Mouse (Mus musculus) forebrain, embryonic 14.5 days (tissue): Measurements from ENCODE around the gene Mthfr. TPM values are rescaled to one million over a fixed set of nuclear protein-coding genes. Genes with fewer than 3 reads are reported as not detected.
A peak's percentile ranks its signal among the peaks of the same experiment; 100 is the strongest.

Experiments
- ATAC-seq: fragments of 200-750 bp; cut with Nextera tagmentation; 2 replicates; pipeline ENCODE4 v1.8.0; 2017; ENCODE audit warnings: mild to moderate bottlenecking, moderate library complexity
- DNase-seq: peaks from one replicate; pipeline ENCODE4 v3.0.0-alpha.2; 2015; ENCODE audit warnings: low spot score
- H3K27ac ChIP-seq: fragments of 300-500 bp; sonication (generic); 2 replicates; pipeline ENCODE4 v1.5.1; 2014; ENCODE audit warnings: low read depth, mild to moderate bottlenecking, control low read depth, low read length, moderate library complexity
- H3K27me3 ChIP-seq: fragments of 300-500 bp; sonication (generic); replicated peaks from 2 replicates; pipeline ENCODE4 v1.6.1; 2014; ENCODE audit warnings: low read length, control low read depth, mixed read lengths; ENCODE audit not compliant: control insufficient read depth, insufficient read depth
- H3K36me3 ChIP-seq: fragments of 300-500 bp; sonication (generic); 2 replicates; pipeline ENCODE4 v1.6.1; 2014; ENCODE audit warnings: low read length, control low read depth; ENCODE audit not compliant: control insufficient read depth, insufficient read depth
- H3K4me1 ChIP-seq: fragments of 300-500 bp; sonication (generic); 2 replicates; pipeline ENCODE4 v1.6.1; 2014; ENCODE audit warnings: antibody characterized with exemption, low read length, control low read depth; ENCODE audit not compliant: control insufficient read depth, insufficient read depth
- H3K4me2 ChIP-seq: fragments of 300-500 bp; sonication (generic); 2 replicates; pipeline ENCODE4 v1.6.1; 2014; ENCODE audit warnings: mild to moderate bottlenecking, control low read depth, low read length
- H3K4me3 ChIP-seq: fragments of 300-500 bp; sonication (generic); 2 replicates; pipeline ENCODE4 v1.5.1; 2014; ENCODE audit warnings: low read depth, low read length, control low read depth
- H3K9ac ChIP-seq: fragments of 300-500 bp; sonication (generic); 2 replicates; pipeline ENCODE4 v1.6.1; 2014; ENCODE audit warnings: mild to moderate bottlenecking, low read length, control low read depth, moderate library complexity
- H3K9me3 ChIP-seq: fragments of 300-500 bp; sonication (generic); replicated peaks from 2 replicates; pipeline ENCODE4 v1.6.1; 2016; ENCODE audit warnings: low read length, control low read depth, mixed read lengths; ENCODE audit not compliant: control insufficient read depth
- WGBS: fragments of 180-500 bp; shearing (Covaris S2); extraction: QIAGEN DNeasy Blood & Tissue Kit; methylation state at CpG from one replicate; pipeline ENCODE4 v1.1.7; 2014; 5-methylcytosine and 5-hydroxymethylcytosine counted together
- polyA plus RNA-seq: library from polyadenylated mRNA; unstranded; fragments of >200 nt; fragmentation: Nextera tagmentation; extraction: Ambion mirVana; gene quantifications from 2 replicates; pipeline ENCODE4 v1.2.1, GENCODE M21; 2014

Mthfr gene
- polyA plus RNA-seq, 1 experiment from 2014 or later: 12.4 TPM

DNA sequence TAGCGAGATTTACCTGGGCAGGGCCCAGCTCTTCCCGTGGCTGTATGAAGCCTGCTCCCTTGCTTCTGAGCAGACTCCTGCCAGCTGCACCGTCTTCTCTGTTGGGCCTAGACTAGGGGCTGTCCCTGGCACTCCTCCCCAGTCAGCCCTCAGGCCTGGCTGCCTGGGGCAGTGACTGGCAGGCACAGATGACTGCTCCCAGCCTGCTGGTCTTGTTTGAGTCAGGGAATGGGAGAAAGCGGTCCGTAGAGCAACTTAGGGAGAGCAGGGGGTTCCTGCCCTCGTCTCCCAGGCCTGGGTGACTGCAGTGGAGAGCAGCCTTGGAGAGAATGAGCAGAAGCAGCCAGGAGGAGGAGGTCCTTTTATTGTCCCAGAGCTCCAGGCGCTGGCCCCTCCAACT, 17.4 kb downstream of the Mthfr start:
- Histone ChIP-seq H3K27me3 (no peaks in the 10 kb centered on the region), H3K4me2 (no peak overlapping the region), H3K36me3 (peaks cover 77% of the 10 kb centered on the region), H3K9me3 (no peaks in the 10 kb centered on the region), H3K4me3 (no peak overlapping the region), H3K4me1 (no peaks in the 10 kb centered on the region), H3K9ac (no peak overlapping the region), H3K27ac (no peak overlapping the region)
- no peak for DNase-seq
- 90% methylated on average over 7 of the region's 7 CpGs for WGBS
- ATAC-seq: no peak

DNA sequence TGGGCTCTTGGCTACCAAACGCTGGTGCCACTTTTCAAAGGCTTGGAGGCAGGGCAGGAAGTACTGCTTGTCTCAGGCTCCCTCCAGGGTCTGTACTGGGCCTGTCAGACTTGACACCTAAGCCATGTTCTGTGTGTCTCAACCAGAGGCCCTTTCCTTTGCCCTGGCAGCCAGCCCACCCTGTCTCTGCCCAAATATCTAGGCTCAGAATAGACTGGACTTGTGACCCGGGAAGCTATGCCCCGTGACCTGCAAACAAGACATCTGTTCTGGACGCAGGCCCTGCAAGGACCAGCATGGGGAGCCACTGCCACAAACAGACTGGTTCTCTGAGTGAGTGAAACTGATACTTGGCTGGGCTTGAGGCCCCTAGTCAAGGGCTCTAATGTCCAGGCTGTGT, 17.9 kb downstream of the Mthfr start:
- ATAC-seq (no peak), DNase-seq (no peak)
- H3K9me3 ChIP-seq: no peaks in the 10 kb centered on the region
- H3K27ac ChIP-seq: no peak overlapping the region
- H3K4me2 ChIP-seq: no peak overlapping the region
- H3K4me1 ChIP-seq: no peaks in the 10 kb centered on the region
- H3K27me3 ChIP-seq: no peaks in the 10 kb centered on the region
- H3K4me3 ChIP-seq: no peak overlapping the region
- H3K36me3 ChIP-seq: peaks cover 72% of the 10 kb centered on the region
- WGBS: 94% methylated on average over 4 of the region's 4 CpGs
- no peak overlapping the region for H3K9ac ChIP-seq

DNA sequence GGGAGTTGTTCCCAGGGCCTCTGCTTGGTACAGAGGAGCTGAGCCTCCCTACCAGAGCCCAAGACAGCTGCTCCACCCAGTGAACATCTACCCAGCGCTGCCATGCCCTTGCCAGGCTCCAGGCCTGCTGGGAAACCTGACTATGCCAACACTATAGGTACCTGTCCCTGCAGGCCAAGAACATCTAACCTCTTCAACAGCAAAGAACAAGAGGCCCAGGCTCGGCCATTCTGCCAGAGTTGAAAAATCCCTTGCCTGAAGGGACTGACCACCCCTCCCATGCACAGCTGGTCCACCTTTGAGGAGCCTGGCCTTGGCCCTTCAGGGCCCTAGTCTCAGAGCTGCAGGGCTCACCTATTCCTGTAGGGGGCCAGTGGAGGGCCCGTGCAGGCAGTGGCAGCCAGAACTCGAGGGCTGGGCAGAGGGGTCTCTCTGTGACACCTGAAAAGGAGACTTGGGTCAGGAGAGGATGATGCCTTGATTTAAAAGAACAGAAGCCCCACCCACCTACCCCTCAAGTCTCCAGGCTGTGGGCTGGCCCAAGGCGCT, 18.9 kb downstream of the Mthfr start:
- H3K9ac ChIP-seq: no peak overlapping the region
- H3K36me3 ChIP-seq: peaks cover 62% of the 10 kb centered on the region
- H3K4me2 ChIP-seq: no peak overlapping the region
- ATAC-seq (no peak), DNase-seq (no peak)
- H3K27ac ChIP-seq: no peak overlapping the region
- no peaks in the 10 kb centered on the region for H3K4me1 ChIP-seq
- H3K9me3 ChIP-seq: no peaks in the 10 kb centered on the region
- WGBS: 79% methylated on average over 5 of the region's 5 CpGs
- H3K27me3 ChIP-seq: no peaks in the 10 kb centered on the region
- H3K4me3 ChIP-seq: no peak overlapping the region

DNA sequence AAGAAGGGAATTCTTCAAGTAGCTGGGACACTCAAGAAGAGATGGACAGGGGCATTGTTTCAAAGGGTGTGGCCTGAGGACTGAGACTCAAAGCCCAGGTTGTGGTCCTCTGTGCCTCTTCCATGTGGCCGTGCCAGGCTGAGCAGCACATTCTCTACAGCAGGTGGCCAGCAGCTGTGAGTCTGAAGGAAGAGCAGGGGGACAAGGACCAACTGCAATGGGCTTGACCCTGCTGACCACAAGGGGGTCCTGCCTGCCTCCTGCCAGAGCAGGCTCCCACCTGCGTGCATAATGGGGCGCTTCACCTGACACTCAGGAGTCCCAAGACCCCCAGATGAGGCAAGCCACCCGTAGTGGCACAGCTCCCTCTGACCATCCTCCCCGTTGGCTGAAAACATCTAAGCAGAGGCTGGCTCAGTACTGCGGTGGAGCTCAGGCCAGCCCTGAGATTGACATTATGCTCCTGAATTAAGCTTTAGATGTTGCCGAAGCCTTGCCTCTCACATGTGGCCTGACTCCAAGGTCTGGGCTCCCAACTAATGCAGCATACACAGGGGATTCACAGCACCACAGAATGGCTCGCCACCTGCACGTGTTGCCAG, 19.4 kb downstream of the Mthfr start:
- H3K27ac ChIP-seq: no peak overlapping the region
- WGBS: 91% methylated on average over 9 of the region's 9 CpGs
- no peak overlapping the region for H3K4me2 ChIP-seq
- no peaks in the 10 kb centered on the region for H3K27me3 ChIP-seq
- no peak for DNase-seq
- H3K9ac ChIP-seq: no peak overlapping the region
- peaks cover 57% of the 10 kb centered on the region for H3K36me3 ChIP-seq
- no peak for ATAC-seq
- H3K9me3 ChIP-seq: no peaks in the 10 kb centered on the region
- H3K4me1 ChIP-seq: no peaks in the 10 kb centered on the region
- H3K4me3 ChIP-seq: no peak overlapping the region

DNA sequence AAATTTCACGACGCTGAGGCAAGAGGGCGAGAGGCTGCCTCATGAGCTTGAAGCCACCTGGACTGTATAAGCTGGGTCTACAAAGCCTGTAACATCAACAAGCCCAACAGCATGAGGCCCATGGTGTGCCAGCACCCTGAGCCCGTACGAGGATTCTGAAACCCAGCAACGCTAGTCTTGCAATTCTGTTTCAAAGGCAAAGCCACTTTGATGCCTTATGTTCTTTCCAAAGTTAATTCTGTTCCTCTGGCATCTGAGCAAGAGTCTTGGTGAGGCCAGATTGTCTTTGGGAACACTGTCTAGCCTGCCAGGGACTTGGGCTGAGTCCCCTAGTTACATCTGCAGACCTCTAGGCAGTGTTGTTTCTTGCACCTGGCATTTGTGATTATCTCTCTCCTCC, 20.1 kb downstream of the Mthfr start:
- Histone ChIP-seq H3K4me1 (no peaks in the 10 kb centered on the region), H3K9ac (no peak overlapping the region), H3K9me3 (no peaks in the 10 kb centered on the region), H3K27me3 (no peaks in the 10 kb centered on the region), H3K4me3 (no peak overlapping the region), H3K36me3 (peaks cover 50% of the 10 kb centered on the region), H3K27ac (no peak overlapping the region), H3K4me2 (no peak overlapping the region)
- 83% methylated on average over 6 of the region's 6 CpGs for WGBS
- ATAC-seq (no peak), DNase-seq (peak; percentile 11)

DNA sequence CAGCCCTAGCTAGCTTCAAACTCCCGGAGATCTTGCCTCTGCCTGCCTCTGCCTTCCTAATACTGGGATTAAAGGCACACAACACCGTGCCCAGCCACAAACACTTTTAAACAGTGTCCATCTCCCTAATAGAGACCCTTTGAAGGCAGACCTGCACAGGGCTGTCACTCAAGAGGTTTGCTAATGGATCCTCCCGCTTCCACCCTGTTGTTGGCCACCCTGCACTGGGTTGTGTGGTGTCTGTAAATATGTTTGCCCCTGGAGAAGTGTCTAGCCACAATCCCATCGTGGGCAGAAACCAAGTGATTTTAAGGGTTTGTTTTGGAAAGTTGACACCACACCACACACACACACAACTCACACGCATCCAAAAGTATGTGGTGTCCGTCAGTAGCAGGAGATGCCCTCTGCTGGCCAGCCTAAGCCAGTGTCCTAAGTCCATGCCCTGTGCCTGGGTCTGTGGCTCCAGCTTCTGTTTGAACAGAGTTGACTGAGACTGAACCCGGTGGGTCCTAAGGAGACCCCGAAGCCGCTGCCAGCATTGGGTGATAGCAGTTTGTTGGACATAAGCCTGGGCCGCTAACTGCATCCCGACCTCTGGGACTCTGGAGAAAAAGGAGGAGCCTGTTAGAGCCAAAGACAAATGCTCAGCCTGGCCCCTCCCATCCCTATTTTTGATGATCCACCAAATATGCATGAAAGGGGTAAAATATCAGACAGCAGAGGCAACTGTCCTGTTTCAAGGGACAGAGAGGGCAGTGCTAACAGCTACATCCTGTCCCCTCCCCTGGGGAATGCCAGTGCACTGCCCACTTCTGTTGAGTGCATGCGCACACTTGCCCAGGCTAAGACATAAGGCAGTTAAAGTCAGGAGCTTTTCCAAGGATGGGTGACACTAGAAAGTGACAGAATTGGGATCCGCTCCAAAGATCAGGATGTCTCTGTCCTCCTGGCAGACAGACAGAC, 21.5 kb downstream of the Mthfr start:
- H3K27ac ChIP-seq: no peak overlapping the region
- no peak overlapping the region for H3K4me2 ChIP-seq
- H3K27me3 ChIP-seq: no peaks in the 10 kb centered on the region
- H3K36me3 ChIP-seq: peaks cover 36% of the 10 kb centered on the region
- H3K9ac ChIP-seq: no peak overlapping the region
- H3K9me3 ChIP-seq: no peaks in the 10 kb centered on the region
- H3K4me3 ChIP-seq: no peak overlapping the region
- WGBS: 49% methylated on average over 13 of the region's 13 CpGs
- DNase-seq: peak; percentile 32
- ATAC-seq: peak; percentile 54; the same call in 1 of the 2 replicates
- no peaks in the 10 kb centered on the region for H3K4me1 ChIP-seq

DNA sequence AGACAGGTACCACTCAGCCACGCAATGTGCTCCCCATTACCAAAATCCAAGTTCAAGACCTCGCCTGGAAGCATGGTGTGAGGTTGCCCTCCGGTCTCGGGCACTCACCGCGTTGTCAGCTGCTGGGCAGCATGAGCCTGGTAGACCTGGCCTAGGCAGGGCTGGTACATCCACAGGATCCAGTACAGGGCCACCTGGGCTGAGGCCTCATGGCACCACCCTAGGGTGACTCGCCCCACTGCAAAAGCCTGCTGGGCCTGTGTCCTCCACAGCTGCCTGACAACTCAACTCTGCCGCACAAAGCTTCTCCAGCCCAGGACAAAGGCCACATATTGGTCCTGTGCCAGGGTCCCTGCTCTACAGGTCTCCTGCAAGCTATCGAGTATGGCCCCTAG, 22.2 kb downstream of the Mthfr start:
- Histone ChIP-seq H3K27me3 (no peaks in the 10 kb centered on the region), H3K4me1 (no peaks in the 10 kb centered on the region), H3K27ac (no peak overlapping the region), H3K4me2 (no peak overlapping the region), H3K9me3 (no peaks in the 10 kb centered on the region), H3K4me3 (no peak overlapping the region), H3K9ac (no peak overlapping the region), H3K36me3 (peaks cover 29% of the 10 kb centered on the region)
- no peak for ATAC-seq
- no peak for DNase-seq
- WGBS: 91% methylated on average over 9 of the region's 9 CpGs

DNA sequence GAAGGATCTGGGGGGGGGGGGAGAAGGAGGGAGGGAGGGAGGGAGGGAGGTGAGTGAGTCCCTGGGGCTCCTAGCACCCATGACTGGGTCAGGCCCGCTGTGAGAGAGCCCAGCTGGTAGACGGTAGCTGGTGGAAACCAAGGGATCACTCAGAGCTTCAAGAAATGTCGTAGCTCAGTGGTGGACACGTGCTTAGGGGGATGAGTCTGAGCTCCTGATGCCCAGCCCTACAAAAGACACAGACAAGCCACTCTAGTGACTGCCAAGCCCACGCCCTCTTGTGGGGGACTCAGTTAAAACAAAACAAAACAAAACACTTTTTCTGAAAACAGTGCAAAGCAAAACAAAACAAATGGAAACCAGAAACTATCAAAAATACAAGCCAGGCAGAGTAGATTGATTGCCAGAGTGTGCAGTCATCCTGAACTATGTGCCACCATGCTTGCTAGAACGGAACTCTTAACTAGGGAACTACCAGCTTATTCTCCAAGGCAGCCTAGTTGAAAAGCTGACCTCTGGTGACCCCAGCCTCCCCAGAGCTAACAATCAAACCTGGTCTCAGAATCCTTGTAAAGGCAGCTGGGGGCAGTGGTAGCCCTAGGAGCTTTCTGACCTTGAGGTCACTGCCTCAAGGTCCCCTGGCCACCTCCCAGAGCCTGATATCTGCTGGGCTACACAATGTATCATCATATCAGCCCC, 27.0 kb downstream of the Mthfr start:
- DNase-seq (no peak), ATAC-seq (0 out of 2 replicates have a peak, but pooled peaks have one; percentile 29)
- Histone ChIP-seq H3K27me3 (no peaks in the 10 kb centered on the region), H3K4me3 (no peak overlapping the region), H3K9me3 (no peaks in the 10 kb centered on the region), H3K4me1 (no peaks in the 10 kb centered on the region), H3K27ac (no peak overlapping the region), H3K4me2 (no peak overlapping the region), H3K9ac (no peak overlapping the region), H3K36me3 (no peaks in the 10 kb centered on the region)
- 37% methylated on average over 6 of the region's 6 CpGs for WGBS
